Mouse (Mus musculus) limb, embryonic 14.5 days (tissue): ENCODE data around the gene Kcnj11. TPM values are rescaled to one million over a fixed set of nuclear protein-coding genes. Genes with fewer than 3 reads are reported as not detected.
A peak's percentile ranks its signal among the peaks of the same experiment; 100 is the strongest.

ENCODE experiments used
- ATAC-seq: fragments of 200-750 bp; cut with Nextera tagmentation; 2 replicates; pipeline ENCODE4 v1.8.0; 2017; ENCODE audit warnings: low read depth, moderate number of reproducible peaks, moderate TSS enrichment; ENCODE audit not compliant: low FRiP score
- DNase-seq: peaks from one replicate; pipeline ENCODE4 v3.0.0-alpha.2; 2015; ENCODE audit warnings: low spot score
- H3K27ac ChIP-seq: fragments of 300-500 bp; sonication (generic); replicated peaks from 2 replicates; pipeline ENCODE4 v1.5.1; 2014; ENCODE audit warnings: low read depth, mild to moderate bottlenecking, low read length, moderate library complexity, mixed read lengths
- H3K27me3 ChIP-seq: fragments of 300-500 bp; sonication (generic); 2 replicates; pipeline ENCODE4 v1.6.1; 2014; ENCODE audit warnings: low read length, mixed read lengths; ENCODE audit not compliant: control insufficient read depth, insufficient read depth
- H3K36me3 ChIP-seq: fragments of 300-500 bp; sonication (generic); 2 replicates; pipeline ENCODE4 v1.6.1; 2014; ENCODE audit warnings: mild to moderate bottlenecking, low read length, moderate library complexity, mixed read lengths; ENCODE audit not compliant: control insufficient read depth, insufficient read depth
- H3K4me1 ChIP-seq: fragments of 300-500 bp; sonication (generic); 2 replicates; pipeline ENCODE4 v1.6.1; 2014; ENCODE audit warnings: antibody characterized with exemption, low read length, mixed read lengths; ENCODE audit not compliant: control insufficient read depth, insufficient read depth
- H3K4me2 ChIP-seq: fragments of 300-500 bp; sonication (generic); replicated peaks from 2 replicates; pipeline ENCODE4 v1.6.1; 2014; ENCODE audit warnings: low read depth, mild to moderate bottlenecking, low read length, moderate library complexity; ENCODE audit not compliant: severe bottlenecking
- H3K4me3 ChIP-seq: fragments of 300-500 bp; sonication (generic); replicated peaks from 2 replicates; pipeline ENCODE4 v1.5.1; 2014; ENCODE audit warnings: low read length
- H3K9ac ChIP-seq: fragments of 300-500 bp; sonication (generic); 2 replicates; pipeline ENCODE4 v1.6.1; 2014; ENCODE audit warnings: mild to moderate bottlenecking, low read depth, low read length, moderate library complexity; ENCODE audit not compliant: severe bottlenecking
- H3K9me3 ChIP-seq: fragments of 300-500 bp; sonication (generic); 2 replicates; pipeline ENCODE4 v1.6.1; 2016; ENCODE audit warnings: low read length; ENCODE audit not compliant: control insufficient read depth
- POLR2A ChIP-seq: fragments of 200-500 bp; IDR thresholded peaks from 2 replicates; pipeline ENCODE4 v1.8.0; 2012; ENCODE audit warnings: inconsistent platforms, mild to moderate bottlenecking, moderate library complexity, borderline replicate concordance; ENCODE audit not compliant: insufficient read depth, insufficient read length; ENCODE audit errors: extremely low read depth
- WGBS: fragments of 180-500 bp; shearing (Covaris S2); extraction: QIAGEN DNeasy Blood & Tissue Kit; methylation state at CpG from one replicate; pipeline ENCODE4 v1.1.7; 2014; 5-methylcytosine and 5-hydroxymethylcytosine counted together
- polyA plus RNA-seq, 2 experiments: library from polyadenylated mRNA; depleted of rRNA in 1 of 2; stranded (reverse) in 1 of 2; unstranded in 1 of 2; fragments of >200 nt; fragmentation: Nextera tagmentation in 1 of 2; extraction: Ambion mirVana in 1 of 2; gene quantifications; 2 replicates each; pipeline versions ENCODE4 v1.2.1 to v1.2.3; 2012 to 2014

Kcnj11 gene
- polyA plus RNA-seq, 2 experiments, result 0.41 to 2.6 TPM

- no peaks in the 10 kb centered on the region for H3K36me3 ChIP-seq
- H3K27ac ChIP-seq, result no peak overlapping the region
- WGBS, result 97% methylated on average over 19 of the region's 19 CpGs
- H3K4me2 ChIP-seq, result no peak overlapping the region
- ATAC-seq (no peak), DNase-seq (no peak)
- no peaks in the 10 kb centered on the region for H3K4me1 ChIP-seq
- TF ChIP-seq POLR2A, result no peak
- no peaks in the 10 kb centered on the region; the same call in 1 of the 2 replicates for H3K27me3 ChIP-seq
- no peak overlapping the region for H3K4me3 ChIP-seq
- no peaks in the 10 kb centered on the region for H3K9me3 ChIP-seq
- H3K9ac ChIP-seq, result no peak overlapping the region
Observed at GRCm38 (mm10) chr7:46098919-46099286, 1.7 kb downstream of the Kcnj11 start.

DNA sequence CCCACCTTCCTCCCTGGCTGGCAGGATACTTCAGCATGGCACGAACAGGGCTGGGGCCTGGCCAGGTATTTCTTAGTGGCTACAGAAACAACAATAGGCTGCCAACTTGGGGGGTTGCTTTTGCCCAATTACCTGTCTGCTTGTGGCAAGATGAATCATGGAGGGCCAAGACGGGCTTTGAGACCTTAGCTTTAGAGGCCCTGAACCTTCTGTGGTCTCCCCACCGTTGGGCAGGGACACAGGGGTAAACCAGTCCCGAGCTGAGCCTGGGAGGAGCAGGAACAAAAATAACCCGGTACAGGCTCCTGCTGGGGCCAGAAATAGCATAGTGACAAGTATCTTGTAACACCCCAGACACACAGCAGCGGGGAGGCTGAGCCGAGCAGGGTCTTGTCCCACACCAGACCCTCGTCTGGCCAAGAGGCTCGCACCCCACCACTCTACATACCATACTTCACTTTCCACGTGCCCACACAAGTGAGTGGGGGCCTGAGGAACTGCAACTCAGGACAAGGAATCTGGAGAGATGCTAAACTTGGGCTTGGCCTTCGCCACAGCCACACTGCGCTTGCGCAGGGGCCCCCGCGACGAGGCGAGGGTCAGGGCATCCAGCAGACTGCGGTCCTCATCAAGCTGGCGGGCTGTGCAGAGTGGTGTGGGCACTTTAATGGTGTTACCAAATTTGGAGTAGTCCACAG lies 2.2 kb downstream of the Kcnj11 start:
- no peak for TF ChIP-seq POLR2A
- ATAC-seq (no peak), DNase-seq (no peak)
- H3K27me3 ChIP-seq, result no peaks in the 10 kb centered on the region; the same call in 1 of the 2 replicates
- no peak overlapping the region for H3K9ac ChIP-seq
- no peak overlapping the region for H3K4me3 ChIP-seq
- H3K27ac ChIP-seq, result no peak overlapping the region
- H3K4me2 ChIP-seq, result no peak overlapping the region
- H3K4me1 ChIP-seq, result no peaks in the 10 kb centered on the region
- no peaks in the 10 kb centered on the region for H3K36me3 ChIP-seq
- WGBS, result 82% methylated on average over 19 of the region's 19 CpGs
- H3K9me3 ChIP-seq, result no peaks in the 10 kb centered on the region

DNA sequence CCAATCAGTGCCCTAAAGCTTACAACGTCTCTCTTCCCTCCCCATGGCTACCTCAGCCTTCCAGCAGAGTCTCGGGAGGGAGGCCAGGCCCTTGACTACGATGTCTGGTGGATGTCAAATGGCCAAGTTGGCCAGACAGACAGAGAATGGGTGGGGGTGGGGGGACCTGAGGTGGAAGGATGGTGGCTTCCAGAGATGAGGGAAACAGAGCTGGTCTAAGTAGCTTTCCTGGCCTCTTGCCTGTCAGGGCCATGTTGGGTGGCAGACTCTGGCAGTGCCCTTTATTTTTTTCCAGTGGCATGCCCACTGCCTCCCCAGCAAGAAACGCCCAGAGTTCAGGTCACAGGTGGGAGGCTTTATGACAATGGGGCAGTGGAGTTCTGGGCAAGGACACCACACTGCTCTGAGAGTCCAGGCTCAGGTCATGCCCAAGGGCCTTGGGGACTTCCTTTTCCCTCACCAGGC lies 3.2 kb downstream of the Kcnj11 start:
- Histone ChIP-seq H3K27ac (no peak overlapping the region), H3K36me3 (no peaks in the 10 kb centered on the region), H3K4me3 (no peak overlapping the region), H3K9me3 (no peaks in the 10 kb centered on the region), H3K27me3 (no peaks in the 10 kb centered on the region; the same call in 1 of the 2 replicates), H3K4me1 (no peaks in the 10 kb centered on the region), H3K9ac (no peak overlapping the region), H3K4me2 (no peak overlapping the region)
- DNase-seq (no peak), ATAC-seq (no peak)
- 53% methylated on average over 4 of the region's 4 CpGs for WGBS
- TF ChIP-seq POLR2A, result no peak

DNA sequence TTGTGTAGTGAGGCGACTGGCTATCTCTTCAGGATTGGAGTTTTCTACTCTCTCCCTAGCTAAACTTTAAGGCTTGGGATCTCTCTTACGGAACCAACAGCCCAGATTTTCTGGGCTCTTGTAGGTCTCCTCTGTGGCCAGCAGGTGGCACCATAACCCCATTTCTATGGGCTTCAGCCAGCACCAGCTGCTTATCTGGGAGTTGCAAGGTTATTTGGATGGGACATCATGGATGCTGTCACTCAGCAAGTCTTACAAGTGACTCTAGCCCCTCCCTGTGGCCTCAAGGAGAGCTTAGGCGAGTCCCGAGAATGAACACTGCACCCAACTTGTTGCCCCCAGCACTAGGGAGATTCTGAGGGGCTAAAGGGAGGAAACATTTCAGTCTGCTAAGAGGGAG lies 4.4 kb downstream of the Kcnj11 start:
- no peaks in the 10 kb centered on the region; the same call in 1 of the 2 replicates for H3K27me3 ChIP-seq

DNA sequence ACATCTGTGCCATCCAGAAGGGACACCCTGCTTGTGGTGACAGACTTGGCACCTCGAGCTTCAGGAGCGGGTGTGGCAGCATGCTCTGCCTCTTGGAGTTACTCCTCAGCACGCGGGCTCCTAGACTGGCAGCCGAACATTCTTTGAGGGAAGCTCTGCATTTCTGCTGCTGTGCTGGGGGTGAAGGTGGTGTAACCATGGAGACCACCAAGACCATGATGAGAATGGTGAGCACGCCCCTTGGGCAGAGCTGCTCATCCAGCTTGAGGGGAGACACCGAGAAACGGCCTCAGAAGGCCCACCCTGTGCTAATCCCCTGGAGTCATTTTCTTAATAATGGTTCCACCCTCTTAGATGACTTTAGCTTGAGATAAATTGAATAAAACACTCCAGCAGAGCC lies 7.8 kb downstream of the Kcnj11 start:
- no peak overlapping the region for H3K4me2 ChIP-seq
- no peaks in the 10 kb centered on the region for H3K36me3 ChIP-seq
- TF ChIP-seq POLR2A, result no peak
- no peaks in the 10 kb centered on the region for H3K27me3 ChIP-seq
- H3K9me3 ChIP-seq, result 0 out of 2 replicates have a peak, but pooled peaks cover 3% of the 10 kb centered on the region
- no peak for ATAC-seq
- DNase-seq, result no peak
- no peaks in the 10 kb centered on the region for H3K4me1 ChIP-seq
- no peak overlapping the region for H3K27ac ChIP-seq
- no peak overlapping the region for H3K9ac ChIP-seq
- 51% methylated on average over 8 of the region's 8 CpGs for WGBS
- H3K4me3 ChIP-seq, result no peak overlapping the region

More for the DNA sequence above, 4.4 kb downstream of the Kcnj11 start:
- TF ChIP-seq POLR2A, result peak; percentile 32; the same call in 1 of the 2 replicates
- peak; percentile 45 for DNase-seq
- Histone ChIP-seq H3K9ac (no peak overlapping the region), H3K4me3 (no peak overlapping the region), H3K4me2 (no peak overlapping the region), H3K9me3 (no peaks in the 10 kb centered on the region), H3K27ac (no peak overlapping the region), H3K36me3 (no peaks in the 10 kb centered on the region), H3K4me1 (no peaks in the 10 kb centered on the region)
- WGBS, result 4% methylated on average over 4 of the region's 4 CpGs
- 0 out of 2 replicates have a peak, but pooled peaks have one; percentile 29 for ATAC-seq
